Mouse (Mus musculus) intestine, postnatal 0 days (tissue): ENCODE results near the gene Uqcr11. TPM values are rescaled to one million over a fixed set of nuclear protein-coding genes. Genes with fewer than 3 reads are reported as not detected.
A peak's percentile ranks its signal among the peaks of the same experiment; 100 is the strongest.

Experiments
- ATAC-seq: fragments of 200-750 bp; cut with Nextera tagmentation; 2 replicates; pipeline ENCODE4 v1.8.0; 2017; ENCODE audit warnings: mild to moderate bottlenecking, moderate TSS enrichment, moderate library complexity
- H3K27ac ChIP-seq: fragments of 300-500 bp; sonication (generic); 2 replicates; pipeline ENCODE4 v1.5.1; 2014; ENCODE audit warnings: mild to moderate bottlenecking, low read depth, low read length, moderate library complexity
- H3K27me3 ChIP-seq: fragments of 300-500 bp; sonication (generic); replicated peaks from 2 replicates; pipeline ENCODE4 v1.6.1; 2014; ENCODE audit warnings: low read length, mixed read lengths; ENCODE audit not compliant: control insufficient read depth, insufficient read depth
- H3K36me3 ChIP-seq: fragments of 300-500 bp; sonication (generic); 2 replicates; pipeline ENCODE4 v1.6.1; 2014; ENCODE audit warnings: mild to moderate bottlenecking, moderate library complexity; ENCODE audit not compliant: control insufficient read depth, insufficient read depth
- H3K4me1 ChIP-seq: fragments of 300-500 bp; sonication (generic); replicated peaks from 2 replicates; pipeline ENCODE4 v1.6.1; 2014; ENCODE audit warnings: antibody characterized with exemption, low read length, mixed read lengths; ENCODE audit not compliant: control insufficient read depth, insufficient read depth
- H3K4me2 ChIP-seq: fragments of 300-500 bp; sonication (generic); replicated peaks from 2 replicates; pipeline ENCODE4 v1.6.1; 2014; ENCODE audit warnings: low read depth, mild to moderate bottlenecking, moderate library complexity
- H3K4me3 ChIP-seq: fragments of 300-500 bp; sonication (generic); 2 replicates; pipeline ENCODE4 v1.5.1; 2014; ENCODE audit warnings: low read depth, low read length
- H3K9ac ChIP-seq: fragments of 300-500 bp; sonication (generic); 2 replicates; pipeline ENCODE4 v1.6.1; 2014; ENCODE audit warnings: mild to moderate bottlenecking, low read depth, low read length
- H3K9me3 ChIP-seq: fragments of 300-500 bp; sonication (generic); 2 replicates; pipeline ENCODE4 v1.6.1; 2016; ENCODE audit warnings: mixed run types; ENCODE audit not compliant: control insufficient read depth
- CTCF ChIP-seq: sonication (generic); IDR thresholded peaks from 2 replicates; pipeline ENCODE4 v1.5.1; 2016; ENCODE audit warnings: low read depth, mild to moderate bottlenecking, control low read depth, antibody characterized with exemption, moderate library complexity
- WGBS: fragments of 180-500 bp; shearing (Covaris S2); extraction: QIAGEN DNeasy Blood & Tissue Kit; methylation state at CpG from one replicate; pipeline ENCODE4 v1.1.7; 2014; 5-methylcytosine and 5-hydroxymethylcytosine counted together
- polyA plus RNA-seq: library from polyadenylated mRNA; unstranded; fragments of >200 nt; fragmentation: Nextera tagmentation; extraction: Ambion mirVana; gene quantifications from 2 replicates; pipeline ENCODE4 v1.2.1, GENCODE M21; 2015

Uqcr11 gene
- polyA plus RNA-seq, 1 experiment from 2014 or later, result 1,082 TPM

GRCm38 (mm10) chr10:80417841-80418240, 11.2 kb upstream of the Uqcr11 start:
- no peak for ATAC-seq
- Histone ChIP-seq H3K27ac (peak overlapping the region; percentile 28; the same call in 1 of the 2 replicates), H3K9ac (no peak overlapping the region), H3K4me1 (peaks cover 9% of the 10 kb centered on the region; the same call in 1 of the 2 replicates), H3K4me2 (peak overlapping the region; percentile 52; the same call in 1 of the 2 replicates), H3K9me3 (no peaks in the 10 kb centered on the region), H3K27me3 (no peaks in the 10 kb centered on the region), H3K4me3 (no peak overlapping the region), H3K36me3 (peaks cover 79% of the 10 kb centered on the region)
- no peak for TF ChIP-seq CTCF
- 93% methylated on average over 1 of the region's 1 CpGs for WGBS

GRCm38 (mm10) chr10:80417371-80417770, 10.7 kb upstream of the Uqcr11 start:
- Histone ChIP-seq H3K4me3 (no peak overlapping the region), H3K9me3 (no peaks in the 10 kb centered on the region), H3K27me3 (no peaks in the 10 kb centered on the region), H3K9ac (no peak overlapping the region), H3K36me3 (peaks cover 84% of the 10 kb centered on the region), H3K4me1 (peaks cover 9% of the 10 kb centered on the region; the same call in 1 of the 2 replicates), H3K27ac (no peak overlapping the region; the same call in 1 of the 2 replicates), H3K4me2 (no peak overlapping the region)
- WGBS, result 90% methylated on average over 10 of the region's 10 CpGs
- no peak for ATAC-seq
- no peak for TF ChIP-seq CTCF

- peaks cover 89% of the 10 kb centered on the region for H3K36me3 ChIP-seq
- 94% methylated on average over 7 of the region's 7 CpGs for WGBS
- no peak overlapping the region for H3K27ac ChIP-seq
- H3K9ac ChIP-seq, result no peak overlapping the region
- no peak overlapping the region for H3K4me3 ChIP-seq
- no peak for ATAC-seq
- H3K9me3 ChIP-seq, result no peaks in the 10 kb centered on the region
- TF ChIP-seq CTCF, result no peak
- peaks cover 9% of the 10 kb centered on the region; the same call in 1 of the 2 replicates for H3K4me1 ChIP-seq
- no peak overlapping the region for H3K4me2 ChIP-seq
- H3K27me3 ChIP-seq, result no peaks in the 10 kb centered on the region
These were observed 8.9 kb upstream of the Uqcr11 start for GRCm38 (mm10) chr10:80415566-80415965.

- no peak for ATAC-seq
- Histone ChIP-seq H3K36me3 (peaks cover 88% of the 10 kb centered on the region), H3K27ac (peak overlapping the region; percentile 21; the same call in 1 of the 2 replicates), H3K27me3 (no peaks in the 10 kb centered on the region), H3K4me3 (no peak overlapping the region), H3K9ac (no peak overlapping the region), H3K4me2 (no peak overlapping the region), H3K4me1 (no peaks in the 10 kb centered on the region; the same call in 1 of the 2 replicates), H3K9me3 (no peaks in the 10 kb centered on the region)
- TF ChIP-seq CTCF, result no peak
- 75% methylated on average over 44 of the region's 44 CpGs for WGBS
These were observed 6.3 kb upstream of the Uqcr11 start for GRCm38 (mm10) chr10:80412656-80413541.

- no peak overlapping the region for H3K27ac ChIP-seq
These were observed 1.3 kb upstream of the Uqcr11 start for GRCm38 (mm10) chr10:80407924-80408323.

GRCm38 (mm10) chr10:80405481-80406173, 1.0 kb downstream of the Uqcr11 start:
- Histone ChIP-seq H3K4me3 (peak overlapping the region; percentile 83), H3K9me3 (no peaks in the 10 kb centered on the region), H3K4me1 (0 out of 2 replicates have a peak, but pooled peaks cover 5% of the 10 kb centered on the region), H3K27ac (no peak overlapping the region), H3K36me3 (peaks cover 42% of the 10 kb centered on the region), H3K4me2 (peak overlapping the region; percentile 87), H3K27me3 (no peaks in the 10 kb centered on the region), H3K9ac (peak overlapping the region; percentile 75)
- TF ChIP-seq CTCF, result peak; percentile 72
- peak; percentile 12; the same call in 1 of the 2 replicates for ATAC-seq
- 39% methylated on average over 10 of the region's 10 CpGs for WGBS

More at GRCm38 (mm10) chr10:80407924-80408323, 1.3 kb upstream of the Uqcr11 start:
- no peak overlapping the region for H3K9ac ChIP-seq
- TF ChIP-seq CTCF, result no peak
- H3K36me3 ChIP-seq, result peaks cover 47% of the 10 kb centered on the region
- no peaks in the 10 kb centered on the region for H3K9me3 ChIP-seq
- no peak overlapping the region for H3K4me3 ChIP-seq
- H3K4me2 ChIP-seq, result no peak overlapping the region
- no peak for ATAC-seq
- 0 out of 2 replicates have a peak, but pooled peaks cover 5% of the 10 kb centered on the region for H3K4me1 ChIP-seq
- H3K27me3 ChIP-seq, result no peaks in the 10 kb centered on the region
- WGBS, result 41% methylated on average over 4 of the region's 4 CpGs
